Mouse (Mus musculus): ENCODE measurements around the gene Fam184a.

Gene Fam184a

GRCm38 (mm10) chr10:53750955-53751652 is at the start of gene Fam184a:
Gene Fam184a, minus strand, starts transcription at chr10:53751123.
- peak in 1 of 2 experiments; percentile 19 for DNase-seq (ENCODE audit: low spot score in 2 of 2)

GRCm38 (mm10) chr10:53796258-53796581 is 45.3 kb upstream of the Fam184a start:
- no peak for DNase-seq (ENCODE audit: low spot score in 2 of 2)

DNA sequence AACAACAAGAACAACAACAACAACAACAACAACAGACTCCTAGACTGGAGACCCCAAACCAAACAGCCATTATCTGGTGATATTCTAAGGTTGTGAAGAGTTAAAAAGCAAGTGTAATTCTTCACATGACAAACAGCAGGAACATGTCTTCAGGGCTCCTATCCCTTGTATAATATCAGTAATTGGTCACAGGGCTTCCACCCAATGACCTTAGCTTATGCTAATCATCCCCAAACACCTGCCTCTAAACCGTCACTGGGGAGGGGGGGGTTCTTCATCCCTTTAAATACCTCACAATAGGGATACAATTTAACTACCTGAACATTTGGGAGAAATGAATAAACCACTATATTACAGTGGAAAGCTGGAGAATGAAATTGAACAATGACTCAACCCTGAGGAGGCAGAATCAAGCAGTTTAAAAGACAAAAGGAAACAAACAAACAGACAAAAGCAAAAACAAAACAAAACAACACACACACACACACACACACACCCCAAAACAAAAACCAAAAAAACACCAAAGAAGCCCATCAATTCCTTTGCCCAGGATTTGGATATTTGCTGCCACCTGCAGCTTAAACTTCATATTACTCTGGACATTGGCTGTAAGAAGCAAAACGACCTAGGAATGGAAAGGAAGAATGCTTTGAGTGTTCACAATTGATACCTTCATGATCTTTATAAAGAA is 44.8 kb upstream of the Fam184a start:
- no peak for DNase-seq (ENCODE audit: low spot score in 2 of 2)

DNA sequence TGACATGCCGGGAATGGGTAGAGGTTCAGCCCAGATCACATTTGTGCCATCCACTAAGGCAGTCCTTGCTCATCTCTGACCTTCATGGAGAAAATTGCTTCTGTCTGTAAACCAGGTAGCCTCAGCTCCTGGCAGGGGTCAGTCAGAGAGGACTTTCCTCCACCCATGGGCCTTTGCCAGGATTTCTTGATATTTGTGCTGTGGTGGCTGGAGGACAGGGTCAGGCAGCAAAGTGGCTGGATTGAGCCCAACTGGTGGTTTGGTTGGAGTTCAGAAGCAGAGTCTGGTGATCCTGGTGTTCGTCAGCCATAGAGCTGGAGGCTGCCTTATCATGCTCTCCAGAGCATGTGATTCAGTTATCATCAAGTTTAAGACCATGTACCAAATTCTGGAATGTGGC is 40.4 kb upstream of the Fam184a start:
- no peak for DNase-seq (ENCODE audit: low spot score in 2 of 2)

DNA sequence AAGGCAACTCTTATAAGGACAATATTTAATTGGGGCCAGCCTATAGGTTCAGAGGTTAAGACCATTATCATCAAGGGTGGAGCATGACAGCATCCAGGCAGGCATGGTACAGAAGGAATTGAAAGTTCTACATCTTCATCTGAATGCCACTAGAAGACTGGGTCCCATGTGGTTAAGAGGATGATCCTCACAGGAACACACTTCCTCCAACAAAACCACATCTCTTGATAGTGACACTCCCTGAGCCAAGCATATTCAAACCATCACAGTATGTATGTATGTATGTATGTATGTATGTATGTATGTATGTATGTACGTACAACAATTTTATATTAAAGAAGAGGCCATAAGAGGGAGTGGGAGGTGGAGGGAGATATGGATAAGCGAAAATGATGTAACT is 25.7 kb upstream of the Fam184a start:
- no peak for DNase-seq (ENCODE audit: low spot score in 2 of 2)

- DNase-seq (ENCODE audit: low spot score in 2 of 2), result no peak
Observed at GRCm38 (mm10) chr10:53772708-53773107, 21.8 kb upstream of the Fam184a start.

- no peak for DNase-seq (ENCODE audit: low spot score in 2 of 2)
Observed at GRCm38 (mm10) chr10:53771480-53771879, 20.6 kb upstream of the Fam184a start.

DNA sequence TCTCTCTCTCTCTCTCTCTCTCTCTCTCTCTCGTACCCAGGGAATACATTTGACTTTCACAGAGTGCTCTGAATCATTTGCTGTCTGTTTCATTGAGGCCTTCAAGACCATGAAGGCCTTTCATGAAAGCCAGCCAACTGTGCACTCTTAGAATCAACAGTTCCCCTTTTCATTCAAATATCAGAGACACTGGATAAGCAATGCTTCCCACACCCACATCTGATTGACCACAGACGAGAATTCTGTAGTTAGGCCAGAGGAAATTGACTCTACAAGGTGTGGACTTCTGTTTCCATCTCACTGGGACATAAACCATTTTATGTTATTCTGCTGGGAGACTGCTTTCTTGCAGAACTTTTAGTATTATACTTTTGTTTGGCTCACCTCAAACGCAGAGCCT is 17.8 kb upstream of the Fam184a start:
- DNase-seq (ENCODE audit: low spot score in 2 of 2), result no peak

GRCm38 (mm10) chr10:53765471-53765870 is 14.5 kb upstream of the Fam184a start:
- DNase-seq (ENCODE audit: low spot score in 2 of 2), result no peak

GRCm38 (mm10) chr10:53752723-53753122 is 1.8 kb upstream of the Fam184a start:
- DNase-seq (ENCODE audit: low spot score in 2 of 2), result no peak

DNA sequence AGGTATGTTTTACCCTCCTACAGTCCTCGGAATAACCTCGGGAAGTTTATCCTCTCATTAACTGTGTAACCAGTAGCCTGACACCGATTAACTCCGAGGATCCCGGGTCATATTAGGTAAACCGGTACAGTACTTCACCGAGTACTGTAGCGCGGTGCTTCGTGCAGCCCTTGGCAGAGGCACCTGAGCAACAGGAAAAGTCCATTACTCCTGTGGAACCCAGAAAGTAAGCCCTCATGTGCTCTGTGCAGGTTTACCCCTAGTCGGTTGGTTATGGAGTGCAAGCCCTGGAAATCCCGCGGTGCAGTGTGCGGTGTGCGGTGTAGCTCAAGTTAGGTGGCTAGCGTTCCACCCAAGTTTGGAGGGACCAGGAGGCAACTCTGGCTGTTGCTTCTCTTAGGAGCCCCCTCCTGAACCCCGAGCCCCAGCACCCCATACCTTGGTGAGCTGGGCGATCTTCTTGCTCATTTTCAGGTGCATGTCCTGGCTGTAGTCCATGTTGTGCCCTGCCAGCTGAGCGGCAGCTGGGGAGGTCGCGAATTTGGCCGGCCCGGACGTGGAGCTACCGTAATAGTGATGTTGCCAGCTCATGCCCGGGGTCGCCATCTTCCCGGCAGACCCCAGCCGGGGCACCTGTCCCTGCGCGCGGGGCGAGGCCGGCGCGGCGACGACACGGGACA is 508 bp downstream of the Fam184a start:
- DNase-seq (ENCODE audit: low spot score in 2 of 2), result no peak

DNA sequence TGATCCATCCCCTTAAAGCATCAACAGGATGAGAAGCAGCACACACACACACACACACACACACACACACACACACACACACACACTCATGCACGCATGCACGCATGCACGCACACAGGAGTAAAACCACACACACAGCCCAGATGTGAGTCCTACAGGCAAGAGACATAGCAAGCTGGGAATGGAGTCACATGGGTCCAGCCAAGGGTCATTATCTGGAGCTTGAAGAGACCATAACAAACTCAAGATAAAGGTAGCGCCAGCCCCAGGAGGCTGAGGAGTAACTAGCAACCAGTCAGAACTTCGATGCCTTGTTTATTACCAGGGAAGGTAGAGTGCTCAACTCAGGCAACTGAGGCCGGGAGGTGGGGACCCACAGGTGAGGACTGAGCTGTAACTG is 4.9 kb downstream of the Fam184a start:
- DNase-seq (ENCODE audit: low spot score in 2 of 2), result no peak

DNA sequence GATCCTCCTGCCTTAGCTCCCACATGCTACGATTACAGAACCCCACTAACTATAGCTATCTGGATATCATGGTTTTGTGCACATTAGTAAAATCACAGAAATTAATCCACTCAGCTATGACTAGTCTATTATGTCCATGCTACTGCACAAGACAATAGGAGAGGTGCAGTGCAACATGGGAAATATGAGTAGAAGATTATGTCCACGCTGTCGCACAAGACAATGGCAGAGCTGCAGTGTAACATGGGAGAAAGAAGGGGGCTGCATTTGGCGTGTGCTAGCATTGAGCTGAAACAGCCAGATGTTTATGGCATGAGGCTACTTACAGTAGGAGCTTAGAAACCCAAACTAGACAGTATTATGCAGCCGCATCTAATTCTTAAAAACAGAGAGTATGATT is 8.0 kb downstream of the Fam184a start:
- DNase-seq (ENCODE audit: low spot score in 2 of 2), result no peak

GRCm38 (mm10) chr10:53740014-53740413 is 10.9 kb downstream of the Fam184a start:
- DNase-seq (ENCODE audit: low spot score in 2 of 2), result no peak

- DNase-seq (ENCODE audit: low spot score in 2 of 2), result no peak
Observed at GRCm38 (mm10) chr10:53738842-53739241, 12.1 kb downstream of the Fam184a start.

GRCm38 (mm10) chr10:53735201-53735865 is 15.6 kb downstream of the Fam184a start:
- DNase-seq (ENCODE audit: low spot score in 2 of 2), result no peak

DNA sequence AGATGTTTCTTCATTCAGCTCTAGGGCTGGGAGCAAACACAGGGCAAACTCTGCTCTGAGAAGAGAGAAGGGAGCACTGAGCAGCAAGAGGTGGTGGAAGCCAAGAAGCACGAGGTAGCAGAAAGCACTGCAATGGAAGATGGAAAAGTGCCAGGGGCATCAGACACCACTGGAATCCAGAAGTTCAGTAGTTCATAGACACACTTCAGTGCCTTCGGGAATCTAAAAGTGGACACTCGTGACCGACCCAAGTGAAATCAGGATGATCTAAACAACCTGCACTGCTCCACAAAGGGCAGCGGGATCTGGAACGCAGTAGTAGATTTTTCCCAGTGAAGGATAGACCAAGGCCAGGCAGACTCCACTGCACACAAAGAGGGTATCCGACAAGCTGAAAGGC is 18.6 kb downstream of the Fam184a start:
- DNase-seq (ENCODE audit: low spot score in 2 of 2), result no peak

DNA sequence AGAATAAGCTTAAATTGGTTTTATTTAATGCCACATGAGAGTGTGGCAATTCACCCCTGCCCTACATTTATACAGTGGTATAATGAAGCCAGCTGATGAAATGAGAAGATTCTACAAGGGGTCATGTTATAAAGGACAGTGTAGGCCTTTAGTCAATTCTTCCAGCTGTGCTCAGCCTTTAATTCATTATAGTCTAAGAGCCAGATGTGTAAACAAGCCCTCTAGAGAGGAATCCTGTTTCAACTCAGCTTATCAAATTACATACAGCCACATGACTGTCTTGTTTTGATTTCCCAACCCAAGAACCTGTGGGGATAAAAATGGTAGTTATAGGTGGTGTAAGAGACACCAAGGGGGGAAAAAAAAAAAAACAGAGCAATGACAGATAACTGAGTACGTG is 22.0 kb downstream of the Fam184a start:
- DNase-seq (ENCODE audit: low spot score in 2 of 2), result no peak

DNA sequence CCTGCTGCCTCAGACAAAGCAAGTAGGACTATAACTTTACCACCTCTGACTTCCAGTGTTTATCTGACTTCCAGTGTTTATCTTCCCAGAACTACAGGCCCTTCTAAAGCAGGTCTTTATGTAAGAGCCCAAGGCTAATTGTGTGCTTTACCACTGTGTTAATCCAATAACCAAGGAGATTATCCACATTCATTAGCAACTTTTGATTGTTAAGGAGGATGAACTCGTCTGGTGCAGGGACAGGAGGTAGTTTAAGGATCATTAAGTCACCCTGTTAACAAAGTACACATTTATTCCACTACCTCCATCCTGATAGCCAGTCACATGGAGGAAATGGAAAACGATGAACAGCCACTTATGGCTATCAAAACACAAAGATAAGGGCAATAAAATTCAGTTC is 25.6 kb downstream of the Fam184a start:
- DNase-seq (ENCODE audit: low spot score in 2 of 2), result no peak

- DNase-seq (ENCODE audit: low spot score in 2 of 2), result no peak
Observed at GRCm38 (mm10) chr10:53704516-53704915, 46.4 kb downstream of the Fam184a start.

- no peak for DNase-seq (ENCODE audit: low spot score in 2 of 2)
Observed at GRCm38 (mm10) chr10:53698531-53698930, 52.4 kb downstream of the Fam184a start.

- DNase-seq (ENCODE audit: low spot score in 2 of 2), result no peak
Observed at GRCm38 (mm10) chr10:53694757-53695156, 56.2 kb downstream of the Fam184a start.

DNA sequence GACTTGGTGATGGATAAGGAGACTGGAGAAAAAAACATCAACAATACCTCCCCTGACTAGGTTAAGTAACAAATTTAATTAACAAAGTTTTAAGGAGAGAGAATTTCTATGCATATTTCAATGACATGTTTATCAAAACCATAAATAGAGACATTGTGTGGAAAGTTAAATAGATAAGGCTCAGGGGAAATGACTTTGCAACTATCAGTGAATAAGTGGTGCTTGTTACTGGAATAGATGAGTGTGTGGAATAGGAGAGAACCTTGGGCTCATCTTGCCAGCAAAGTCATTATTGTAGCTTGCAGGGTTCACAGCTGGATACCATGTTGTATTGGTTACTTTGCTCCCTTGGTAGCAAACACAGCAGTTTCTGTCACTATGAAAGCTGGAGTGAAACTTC is 59.7 kb downstream of the Fam184a start:
- DNase-seq (ENCODE audit: low spot score in 2 of 2), result no peak

Data from spleen, postnatal 10 days (tissue).